Mouse (Mus musculus): ENCODE data around the gene Yeats2. TPM values are rescaled to one million over a fixed set of nuclear protein-coding genes. Genes with fewer than 3 reads are reported as not detected.
A peak's percentile ranks its signal among the peaks of the same experiment; 100 is the strongest.

The Yeats2 gene
- total and polyA plus RNA-seq, 3 experiments = 7.2 to 8.7 (median 7.7) TPM

- H3K36me3 ChIP-seq (ENCODE audit: control insufficient read depth, insufficient read depth, low read length) = no peaks in the 10 kb centered on the region
These were observed 28.7 kb downstream of the Yeats2 start for GRCm38 (mm10) chr16:20169471-20170106.

GRCm38 (mm10) chr16:20179406-20180175, 38.7 kb downstream of the Yeats2 start:
- Histone ChIP-seq H3K4me3 (no peak overlapping the region), H3K4me1 (ENCODE audit: control insufficient read depth, insufficient read depth, low read length) (no peaks in the 10 kb centered on the region), H3K79me2 (replicated peaks; ENCODE audit: control insufficient read depth, insufficient read depth, low read length) (no peaks in the 10 kb centered on the region), H3K36me3 (ENCODE audit: control insufficient read depth, insufficient read depth, low read length) (no peaks in the 10 kb centered on the region; the same call in 1 of the 2 replicates), H3K27ac (no peak overlapping the region), H3K9ac (ENCODE audit: low read depth, low read length) (no peak overlapping the region), H3K27me3 (ENCODE audit: control insufficient read depth, insufficient read depth, low read length) (no peaks in the 10 kb centered on the region)
- intact Hi-C loops (cut with DNase I) = loop anchor here (10.0 kb wide), 1 partner anchor 455 kb away; no protein-coding TSS in a partner anchor
- DNase-seq = no peak
- 88% methylated on average over 23 of the region's 23 CpGs for WGBS
- TF ChIP-seq CTCF (IDR thresholded peaks at IDR 0.05) (peak; percentile 15; the same call in 1 of the 2 replicates), EP300 (IDR thresholded peaks at IDR 0.05; ENCODE audit: insufficient read depth, low read depth, low read length) (no peak)

More at GRCm38 (mm10) chr16:20169471-20170106, 28.7 kb downstream of the Yeats2 start:
- DNase-seq = no peak
- intact Hi-C loops (cut with DNase I) = no loop called here
- Histone ChIP-seq H3K4me3 (no peak overlapping the region), H3K4me1 (ENCODE audit: control insufficient read depth, insufficient read depth, low read length) (peaks cover 1% of the 10 kb centered on the region; the same call in 1 of the 2 replicates), H3K27ac (no peak overlapping the region), H3K79me2 (replicated peaks; ENCODE audit: control insufficient read depth, insufficient read depth, low read length) (no peaks in the 10 kb centered on the region), H3K27me3 (ENCODE audit: control insufficient read depth, insufficient read depth, low read length) (no peaks in the 10 kb centered on the region), H3K9ac (ENCODE audit: low read depth, low read length) (no peak overlapping the region)
- 60% methylated on average over 3 of the region's 3 CpGs for WGBS
- no peak for TF ChIP-seq EP300 (IDR thresholded peaks at IDR 0.05; ENCODE audit: insufficient read depth, low read depth, low read length)
- TF ChIP-seq CTCF (IDR thresholded peaks at IDR 0.05) = peak; percentile 8; the same call in 1 of the 2 replicates

- Histone ChIP-seq H3K36me3 (ENCODE audit: control insufficient read depth, insufficient read depth, low read length) (no peaks in the 10 kb centered on the region), H3K4me1 (ENCODE audit: control insufficient read depth, insufficient read depth, low read length) (no peaks in the 10 kb centered on the region), H3K27me3 (ENCODE audit: control insufficient read depth, insufficient read depth, low read length) (no peaks in the 10 kb centered on the region), H3K9ac (ENCODE audit: low read depth, low read length) (no peak overlapping the region), H3K4me3 (no peak overlapping the region), H3K27ac (no peak overlapping the region), H3K79me2 (replicated peaks; ENCODE audit: control insufficient read depth, insufficient read depth, low read length) (no peaks in the 10 kb centered on the region)
- 56% methylated on average over 2 of the region's 2 CpGs for WGBS
- intact Hi-C loops (cut with DNase I) = loop anchor here (10.0 kb wide), 1 partner anchor 461 kb away; no protein-coding TSS in a partner anchor
- DNase-seq = no peak
- TF ChIP-seq POLR2A (IDR thresholded peaks at IDR 0.05; ENCODE audit: insufficient read depth, low read depth, low read length) (no peak), EP300 (IDR thresholded peaks at IDR 0.05; ENCODE audit: insufficient read depth, low read depth, low read length) (no peak), CTCF (IDR thresholded peaks at IDR 0.05) (peak; percentile 73)
These were observed 44.5 kb downstream of the Yeats2 start for GRCm38 (mm10) chr16:20185368-20185767.

GRCm38 (mm10) chr16:20191161-20191882, 50.5 kb downstream of the Yeats2 start:
- DNase-seq = no peak
- Histone ChIP-seq H3K79me2 (replicated peaks; ENCODE audit: control insufficient read depth, insufficient read depth, low read length) (no peaks in the 10 kb centered on the region), H3K27me3 (ENCODE audit: control insufficient read depth, insufficient read depth, low read length) (no peaks in the 10 kb centered on the region; the same call in 1 of the 2 replicates), H3K4me3 (no peak overlapping the region), H3K9ac (ENCODE audit: low read depth, low read length) (no peak overlapping the region), H3K27ac (no peak overlapping the region), H3K4me1 (ENCODE audit: control insufficient read depth, insufficient read depth, low read length) (no peaks in the 10 kb centered on the region), H3K36me3 (ENCODE audit: control insufficient read depth, insufficient read depth, low read length) (peaks cover 2% of the 10 kb centered on the region)
- no peak for TF ChIP-seq POLR2A (IDR thresholded peaks at IDR 0.05; ENCODE audit: insufficient read depth, low read depth, low read length)
- no peak for TF ChIP-seq EP300 (IDR thresholded peaks at IDR 0.05; ENCODE audit: insufficient read depth, low read depth, low read length)
- intact Hi-C loops (cut with DNase I) = no loop called here
- 61% methylated on average over 3 of the region's 3 CpGs for WGBS

GRCm38 (mm10) chr16:20192043-20192442, 51.2 kb downstream of the Yeats2 start:
- no peaks in the 10 kb centered on the region; the same call in 1 of the 2 replicates for H3K27me3 ChIP-seq (ENCODE audit: control insufficient read depth, insufficient read depth, low read length)
- H3K36me3 ChIP-seq (ENCODE audit: control insufficient read depth, insufficient read depth, low read length) = peaks cover 2% of the 10 kb centered on the region
- no peak overlapping the region; the same call in 1 of the 2 replicates for H3K27ac ChIP-seq
- H3K79me2 ChIP-seq (replicated peaks; ENCODE audit: control insufficient read depth, insufficient read depth, low read length) = no peaks in the 10 kb centered on the region
- no peak for DNase-seq
- H3K4me1 ChIP-seq (ENCODE audit: control insufficient read depth, insufficient read depth, low read length) = no peaks in the 10 kb centered on the region
- TF ChIP-seq EP300 (IDR thresholded peaks at IDR 0.05; ENCODE audit: insufficient read depth, low read depth, low read length) (no peak), POLR2A (IDR thresholded peaks at IDR 0.05; ENCODE audit: insufficient read depth, low read depth, low read length) (no peak), CTCF (IDR thresholded peaks at IDR 0.05) (no peak)
- no peak overlapping the region for H3K4me3 ChIP-seq
- H3K9ac ChIP-seq (ENCODE audit: low read depth, low read length) = no peak overlapping the region
- intact Hi-C loops (cut with DNase I) = no loop called here

Measured in heart, adult 2 months (tissue).